Mouse (Mus musculus) retina, postnatal 1 day (tissue): ENCODE results near the gene Lsm2.
"Not testable (repeated sequence)": the region's sequence is repeated elsewhere in the genome, so short reads cannot be mapped to it uniquely, and the experiment has no call there.

Source experiments
- DNase-seq: peaks from one replicate; pipeline ENCODE4 v3.0.0-alpha.2; 2012

Lsm2 gene

DNA sequence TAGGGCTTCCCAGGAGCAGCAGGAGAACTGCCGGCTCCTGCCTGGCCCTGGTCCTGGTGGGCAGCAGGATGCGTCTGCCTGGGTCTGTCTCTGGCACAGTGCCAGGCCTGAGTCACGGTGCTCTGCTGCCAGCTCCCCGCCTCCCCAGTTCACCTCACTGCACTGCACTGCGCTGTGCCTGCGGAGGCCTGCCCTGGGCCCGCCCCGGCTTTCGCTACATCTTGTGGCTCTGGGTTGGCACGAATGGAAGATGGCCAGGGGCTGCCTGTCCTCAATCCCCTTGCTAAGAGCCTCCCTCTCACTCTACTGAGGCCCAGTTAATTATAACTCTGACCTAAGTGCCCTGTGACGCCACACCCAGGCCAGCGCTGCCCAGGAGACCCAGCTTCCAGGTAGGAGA lies 34.7 kb downstream of the Lsm2 start, which contains the start of gene Vwa7:
TSS of gene Vwa7 (plus strand) at position 204 of the 400 bp plus-strand sequence.
- peak; percentile 70 for DNase-seq

DNA sequence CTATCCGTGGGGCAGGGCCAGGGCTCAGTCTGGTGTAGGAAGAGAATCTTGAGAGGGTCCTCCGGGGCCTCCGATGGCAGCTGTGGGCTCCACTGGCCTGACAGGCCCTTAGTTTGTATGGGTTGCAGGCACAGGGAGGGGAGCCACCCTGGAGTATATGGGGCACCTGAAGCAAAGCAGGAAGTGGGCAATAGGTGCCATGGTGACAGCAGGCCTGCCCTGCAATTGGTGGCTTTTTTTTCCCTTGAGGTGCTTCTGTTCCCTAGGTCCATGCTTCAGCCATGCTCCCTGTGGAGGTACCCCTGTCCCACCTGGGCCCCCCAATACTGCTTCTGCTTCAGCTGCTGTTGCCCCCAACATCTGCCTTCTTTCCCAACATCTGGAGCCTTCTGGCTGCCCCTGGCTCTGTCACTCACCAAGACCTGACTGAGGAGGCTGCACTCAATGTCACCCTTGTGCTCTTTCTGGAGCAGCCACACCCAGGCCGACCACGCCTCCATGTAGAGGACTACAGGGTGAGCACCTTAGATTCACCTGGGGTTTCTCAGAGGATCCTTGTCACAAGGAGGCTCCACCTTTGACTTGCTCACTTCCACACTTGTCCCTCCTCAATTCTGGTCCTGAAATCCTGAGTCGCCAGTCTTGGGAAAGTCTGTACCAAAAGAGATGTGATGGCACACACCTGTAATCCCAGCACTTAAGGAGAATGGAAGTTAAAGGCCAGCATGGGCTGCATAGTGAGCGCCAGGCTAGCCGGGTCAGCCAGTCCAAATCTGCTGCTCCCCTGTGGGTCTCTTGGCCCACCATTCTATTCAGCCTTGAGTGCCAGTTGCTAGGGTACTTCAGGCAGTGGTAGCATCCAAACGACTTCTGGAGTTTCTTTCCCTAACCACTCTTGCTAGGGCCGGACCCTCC lies 35.4 kb downstream of the Lsm2 start:
- DNase-seq, result no peak

DNA sequence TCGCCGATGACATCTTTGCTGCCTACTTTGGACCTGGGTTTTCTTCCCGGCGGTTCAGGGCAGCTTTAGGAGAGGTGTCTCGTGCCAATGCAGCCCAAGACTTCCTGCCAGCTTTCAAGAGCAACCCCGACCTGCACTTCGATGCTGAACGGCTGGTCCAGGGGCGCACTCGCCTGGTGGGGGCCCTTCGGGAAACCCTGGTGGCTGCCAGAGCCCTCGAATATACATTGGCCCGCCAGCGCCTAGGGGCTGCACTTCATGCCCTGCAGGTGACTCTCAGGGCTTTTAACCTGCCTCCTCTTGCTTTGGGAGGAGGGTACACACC lies 36.0 kb downstream of the Lsm2 start:
- no peak for DNase-seq

DNA sequence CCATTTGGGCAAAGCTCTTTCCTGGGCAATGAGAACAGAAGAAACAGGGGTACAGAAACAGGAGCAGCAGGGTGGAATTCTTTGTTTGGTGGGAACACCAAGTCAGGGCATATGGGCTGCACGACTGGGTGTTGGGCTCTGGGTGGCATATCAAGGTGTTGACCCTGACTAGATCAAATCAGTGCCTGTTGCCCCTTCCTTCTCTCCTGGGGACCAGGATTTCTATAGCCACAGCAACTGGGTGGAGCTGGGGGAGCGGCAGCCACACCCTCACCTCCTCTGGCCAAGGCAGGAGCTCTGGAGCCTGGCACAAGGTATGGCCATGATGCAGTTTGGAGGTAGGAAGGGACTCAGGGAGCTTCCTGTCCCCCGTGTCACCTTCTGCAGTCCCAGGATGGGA lies 36.5 kb downstream of the Lsm2 start:
- DNase-seq, result no peak

DNA sequence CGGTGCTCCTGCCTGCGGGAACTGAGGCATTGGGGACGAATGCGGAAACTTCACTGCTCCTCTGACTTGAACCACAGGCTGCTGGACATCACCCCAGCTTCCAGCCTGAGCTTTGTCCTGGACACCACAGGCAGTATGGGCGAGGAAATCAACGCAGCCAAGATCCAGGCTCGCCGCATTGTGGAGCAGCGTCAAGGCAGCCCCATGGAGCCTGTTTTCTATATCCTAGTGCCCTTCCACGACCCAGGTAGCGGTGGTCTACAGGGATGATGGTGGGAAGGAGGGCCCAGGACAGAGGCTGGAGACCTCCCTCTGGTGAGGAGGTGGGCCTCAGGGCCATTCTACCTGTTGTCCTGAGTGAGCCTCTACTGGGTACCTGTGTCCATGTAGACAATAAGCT lies 38.2 kb downstream of the Lsm2 start:
- DNase-seq, result no peak

DNA sequence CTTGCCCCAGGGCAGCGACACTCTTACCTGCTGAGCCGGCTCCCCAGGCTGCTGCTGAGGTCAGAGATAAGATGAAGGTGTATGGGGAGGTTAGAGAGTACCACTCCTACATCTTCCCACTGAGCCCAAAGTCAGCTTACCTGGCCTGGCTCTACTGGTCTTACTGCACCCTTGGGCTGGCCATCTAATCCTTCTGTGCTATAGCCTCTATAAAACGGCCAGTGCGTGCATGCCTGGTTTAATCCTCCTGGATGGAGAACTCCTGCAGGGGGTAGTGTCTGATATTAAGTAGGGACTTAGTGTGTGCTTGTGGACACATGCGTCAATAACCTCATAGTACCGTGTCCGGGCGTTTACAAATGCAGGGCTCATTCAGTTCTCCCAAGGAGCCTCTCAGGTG lies 38.9 kb downstream of the Lsm2 start:
- no peak for DNase-seq

DNA sequence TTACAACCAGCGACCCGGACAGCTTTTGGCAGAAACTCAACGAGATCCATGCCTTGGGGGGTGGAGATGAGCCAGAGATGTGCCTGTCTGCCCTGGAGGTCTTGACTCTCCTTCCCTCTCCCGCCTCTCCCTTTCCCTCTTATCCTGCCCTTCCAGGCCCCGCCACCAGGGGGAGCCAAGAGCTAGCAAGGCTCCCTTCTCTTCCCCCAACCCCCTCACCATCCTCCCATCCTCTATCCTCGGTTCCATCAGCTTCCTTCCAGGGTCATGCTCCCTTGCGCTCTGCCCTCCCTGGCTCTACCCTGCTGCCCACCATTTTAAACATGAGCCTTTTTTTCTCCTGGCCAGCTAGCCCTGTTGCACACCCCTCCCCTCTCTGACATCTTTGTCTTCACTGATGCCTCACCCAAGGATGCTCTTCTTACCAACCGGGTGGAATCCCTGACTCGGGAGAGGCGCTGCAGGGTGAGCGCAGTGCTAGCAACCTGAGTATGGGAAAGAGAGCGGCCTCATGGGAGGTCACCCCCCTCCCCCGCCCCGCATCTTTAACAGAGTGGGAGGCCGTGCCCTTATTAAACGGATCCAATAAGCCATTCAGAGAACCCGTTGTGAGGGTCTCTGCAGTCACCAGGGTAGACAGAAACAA lies 39.6 kb downstream of the Lsm2 start:
- peak; percentile 94 for DNase-seq

DNA sequence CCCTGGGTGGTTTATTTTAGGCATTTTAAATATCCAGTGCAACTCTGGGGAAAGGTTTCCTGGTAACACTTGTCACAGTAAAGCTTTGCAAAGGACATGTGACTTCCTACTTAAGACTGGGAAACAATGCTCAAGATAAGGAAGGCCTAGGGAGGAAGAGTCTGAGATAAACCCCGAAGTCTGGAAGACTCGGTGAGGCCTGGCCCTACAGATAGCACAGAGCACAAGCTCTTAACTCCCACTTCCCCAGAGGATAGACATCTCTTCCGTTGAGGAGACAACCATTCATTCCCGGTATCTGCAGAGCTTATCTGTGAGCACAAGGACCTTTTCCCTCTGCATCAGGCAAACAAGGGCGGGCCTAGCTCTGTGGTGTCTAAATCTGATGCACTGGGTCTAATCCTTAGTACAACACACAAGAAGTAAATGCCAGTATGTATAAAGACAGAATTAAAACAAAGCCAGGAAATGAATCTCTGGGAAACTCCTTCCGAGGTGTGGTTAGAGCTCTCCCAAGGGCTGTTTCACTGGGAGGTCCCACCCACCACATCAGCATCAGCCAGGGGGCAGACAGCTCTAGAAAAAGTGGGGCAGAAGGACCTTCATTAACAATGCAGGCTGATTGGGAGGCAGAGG lies 40.3 kb downstream of the Lsm2 start:
- no peak for DNase-seq

DNA sequence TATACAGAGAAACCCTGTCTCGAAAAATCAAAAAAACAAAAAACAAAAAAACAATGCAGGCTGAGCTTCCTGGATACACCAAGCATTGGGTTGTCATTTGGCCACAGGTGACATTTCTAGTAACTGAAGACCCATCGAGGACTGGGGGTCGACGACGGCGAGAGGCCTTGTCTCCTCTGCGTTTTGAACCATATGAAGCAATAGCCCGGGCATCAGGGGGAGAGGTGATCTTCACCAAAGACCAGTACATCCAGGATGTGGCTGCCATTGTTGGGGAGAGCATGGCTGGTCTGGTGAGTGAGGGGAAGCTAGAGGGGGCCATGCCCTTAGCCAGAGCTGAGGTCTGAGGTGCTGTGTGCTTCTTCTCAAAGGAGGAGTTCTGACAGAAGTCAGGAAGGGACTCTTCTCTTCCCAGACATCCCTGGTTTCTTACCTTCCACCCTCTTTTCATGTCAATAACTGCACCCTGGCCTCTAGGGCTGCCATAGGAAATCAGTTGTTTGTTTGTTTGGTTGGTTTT lies 40.9 kb downstream of the Lsm2 start:
- no peak for DNase-seq

DNA sequence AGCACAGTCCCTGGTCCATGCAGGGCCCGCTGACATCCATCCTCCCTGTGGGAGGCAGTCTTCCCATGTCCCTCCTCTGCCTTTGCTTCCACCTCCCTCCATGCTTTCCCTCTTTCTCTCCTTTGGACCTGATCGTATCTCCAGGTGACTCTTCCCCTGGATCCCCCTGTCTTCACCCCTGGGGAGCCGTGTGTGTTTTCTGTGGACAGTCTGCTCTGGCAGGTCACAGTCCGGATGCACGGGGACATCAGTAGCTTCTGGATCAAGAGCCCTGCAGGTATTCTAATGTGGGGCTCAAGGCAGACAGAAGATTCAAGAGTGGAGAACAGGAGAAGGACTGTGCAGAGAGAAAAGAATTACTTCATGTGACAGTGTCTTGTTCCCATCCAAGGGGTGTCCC lies 41.6 kb downstream of the Lsm2 start:
- no peak for DNase-seq

DNA sequence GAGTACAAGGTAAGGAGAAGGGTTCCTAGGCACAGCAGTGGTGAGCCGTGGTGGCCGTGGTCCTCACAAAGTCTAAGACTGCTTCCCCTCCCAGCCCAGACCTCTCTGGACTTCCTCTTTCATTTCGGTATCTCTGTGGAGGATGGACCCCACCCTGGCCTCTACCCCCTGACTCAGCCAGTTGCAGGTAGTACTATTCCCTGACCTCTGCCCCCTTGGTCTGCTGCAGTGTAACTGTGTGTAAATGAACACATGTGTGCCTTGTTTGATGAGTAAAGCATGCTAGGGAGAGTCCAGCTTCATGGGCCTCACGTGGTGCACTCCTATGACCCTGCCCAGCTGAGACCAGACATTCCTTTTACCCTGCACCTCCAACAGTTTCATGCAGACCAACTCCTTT lies 42.1 kb downstream of the Lsm2 start:
- no peak for DNase-seq

DNA sequence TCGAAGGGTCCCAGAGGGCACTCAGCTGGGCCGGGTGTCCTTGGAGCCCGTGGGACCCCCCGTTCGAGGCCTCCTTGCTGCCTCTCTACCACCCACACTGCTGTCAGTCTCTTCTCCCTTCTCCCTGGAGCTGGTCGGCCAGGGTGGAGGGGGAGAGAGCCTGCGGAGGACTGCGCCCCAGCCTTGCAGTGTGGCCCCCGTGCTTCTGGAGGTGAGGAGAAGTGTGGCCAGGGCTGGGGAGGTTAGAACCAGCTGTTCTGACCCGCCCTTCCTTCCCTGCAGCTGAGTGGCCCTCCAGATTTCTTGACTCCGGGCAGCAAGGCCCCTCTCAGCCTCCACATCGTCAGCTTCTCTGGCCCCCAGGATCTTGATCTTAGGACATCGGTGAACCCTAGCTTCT lies 42.6 kb downstream of the Lsm2 start:
- no peak for DNase-seq

DNA sequence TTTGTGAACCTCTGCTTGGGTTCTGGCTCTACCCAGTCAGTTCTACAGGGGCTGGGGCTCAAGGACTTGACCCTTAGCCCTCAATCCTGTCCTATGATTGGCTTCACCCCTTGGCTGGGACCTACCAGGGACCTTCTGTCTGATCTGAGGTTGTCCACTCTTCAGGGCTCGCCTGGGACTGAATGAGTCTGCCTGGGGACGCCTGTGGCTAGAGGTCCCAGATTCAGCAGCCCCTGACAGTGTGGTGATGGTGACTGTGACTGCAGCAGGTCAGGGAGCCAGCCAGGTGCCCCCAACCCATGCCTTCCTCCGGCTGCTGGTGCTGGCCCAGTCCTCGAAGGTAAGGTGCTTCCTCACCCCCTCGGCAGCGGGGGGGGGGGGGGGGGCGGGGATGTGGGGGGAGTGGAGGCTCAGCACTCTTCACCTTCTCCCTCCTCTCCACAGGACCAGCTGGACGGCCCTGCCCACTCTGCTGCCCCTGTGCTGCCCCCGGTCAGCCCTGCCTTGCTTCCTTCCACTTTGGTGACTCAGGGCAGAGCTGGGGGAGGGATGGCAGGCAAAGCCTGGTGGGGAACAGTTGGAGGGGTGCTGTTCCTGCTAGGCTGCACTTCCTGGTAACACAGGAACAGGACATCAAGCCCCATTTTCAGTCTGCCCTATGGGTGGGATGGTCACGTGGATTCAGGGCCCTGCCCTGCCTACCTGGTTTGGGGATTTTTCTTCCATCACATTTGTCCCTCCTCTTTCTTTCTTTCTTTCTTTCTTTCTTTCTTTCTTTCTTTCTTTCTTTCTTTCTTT lies 43.2 kb downstream of the Lsm2 start:
- DNase-seq, result no peak

DNA sequence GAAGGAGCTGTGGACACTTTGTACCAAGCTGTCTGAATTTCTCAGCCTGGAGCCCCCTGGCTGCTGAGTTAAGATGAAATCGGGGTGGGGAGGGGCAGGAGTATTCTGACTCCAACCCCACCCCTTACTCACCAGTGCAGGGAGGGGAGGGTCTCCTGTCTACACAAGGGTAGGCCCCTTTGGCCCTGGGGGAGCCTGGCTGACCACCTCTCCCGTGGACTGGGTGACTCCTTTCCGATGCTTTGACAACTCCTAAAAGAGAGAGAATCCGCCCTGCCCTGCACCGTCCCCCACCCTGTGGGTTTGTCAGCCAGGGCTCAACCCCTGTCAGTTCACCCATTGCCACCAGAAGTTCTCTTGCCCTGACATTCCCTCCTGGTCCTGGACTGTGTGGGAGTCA lies 44.5 kb downstream of the Lsm2 start:
- no peak for DNase-seq

DNA sequence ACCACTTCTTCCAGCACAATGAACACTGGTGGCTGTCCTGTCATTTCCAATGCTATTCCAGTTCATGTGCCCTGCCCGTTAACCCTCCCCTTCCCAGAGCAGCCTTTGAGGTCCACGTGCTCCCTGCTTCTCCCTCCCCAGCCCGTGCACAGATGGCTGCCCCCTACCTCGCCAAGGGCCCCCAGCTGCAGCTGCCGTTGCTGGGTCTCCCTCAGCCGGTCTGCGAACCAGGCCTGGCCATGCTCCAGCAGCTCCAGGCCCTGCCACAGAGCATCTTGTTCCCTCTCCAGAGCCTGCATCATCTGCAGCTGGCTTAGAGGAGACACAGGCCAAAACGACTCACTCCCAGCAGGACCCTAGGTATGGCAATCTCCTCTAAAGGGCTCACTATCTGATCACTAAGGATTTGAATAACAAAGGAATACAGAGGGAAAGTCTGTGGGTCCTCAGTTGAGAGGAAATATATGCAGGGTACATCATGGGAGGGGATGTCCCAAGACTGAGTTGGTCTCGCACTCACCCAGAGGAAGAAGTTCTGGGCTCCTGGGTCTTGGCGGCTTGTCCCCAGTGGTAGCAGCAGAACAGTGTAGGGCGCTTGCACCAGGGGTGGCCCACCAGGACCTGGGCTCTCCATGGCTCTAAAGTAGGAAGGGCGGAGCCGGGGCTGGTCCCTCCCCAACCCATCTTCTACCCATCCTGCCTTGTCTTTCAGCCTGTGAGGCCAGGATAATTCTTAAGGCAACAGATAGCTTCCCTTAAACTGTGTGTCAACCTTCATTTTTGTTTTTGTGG lies 45.8 kb downstream of the Lsm2 start, which contains the start of gene Sapcd1:
TSS of gene Sapcd1 (minus strand) at position 740 of the 792 bp plus-strand sequence.
- peak; percentile 97 for DNase-seq

DNA sequence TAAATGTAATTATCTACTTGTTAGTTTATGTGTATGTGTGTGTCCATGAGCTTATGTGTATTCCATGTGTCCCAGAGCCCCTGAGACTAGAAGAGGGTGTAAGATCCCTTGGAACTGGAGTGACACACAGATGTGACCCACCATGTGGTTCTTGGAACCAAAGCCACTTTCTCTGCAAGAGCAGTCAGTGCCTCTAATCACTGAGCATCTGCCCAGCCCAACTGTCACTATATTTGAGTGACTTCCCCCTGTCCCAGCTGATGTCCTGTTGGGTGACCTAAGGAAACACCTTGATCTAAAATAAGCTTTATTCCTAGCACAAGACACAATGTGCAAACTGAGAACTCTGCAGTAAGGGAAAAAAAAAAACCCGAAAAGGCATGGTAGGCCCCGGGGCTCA lies 46.7 kb downstream of the Lsm2 start:
- DNase-seq, result no peak

DNA sequence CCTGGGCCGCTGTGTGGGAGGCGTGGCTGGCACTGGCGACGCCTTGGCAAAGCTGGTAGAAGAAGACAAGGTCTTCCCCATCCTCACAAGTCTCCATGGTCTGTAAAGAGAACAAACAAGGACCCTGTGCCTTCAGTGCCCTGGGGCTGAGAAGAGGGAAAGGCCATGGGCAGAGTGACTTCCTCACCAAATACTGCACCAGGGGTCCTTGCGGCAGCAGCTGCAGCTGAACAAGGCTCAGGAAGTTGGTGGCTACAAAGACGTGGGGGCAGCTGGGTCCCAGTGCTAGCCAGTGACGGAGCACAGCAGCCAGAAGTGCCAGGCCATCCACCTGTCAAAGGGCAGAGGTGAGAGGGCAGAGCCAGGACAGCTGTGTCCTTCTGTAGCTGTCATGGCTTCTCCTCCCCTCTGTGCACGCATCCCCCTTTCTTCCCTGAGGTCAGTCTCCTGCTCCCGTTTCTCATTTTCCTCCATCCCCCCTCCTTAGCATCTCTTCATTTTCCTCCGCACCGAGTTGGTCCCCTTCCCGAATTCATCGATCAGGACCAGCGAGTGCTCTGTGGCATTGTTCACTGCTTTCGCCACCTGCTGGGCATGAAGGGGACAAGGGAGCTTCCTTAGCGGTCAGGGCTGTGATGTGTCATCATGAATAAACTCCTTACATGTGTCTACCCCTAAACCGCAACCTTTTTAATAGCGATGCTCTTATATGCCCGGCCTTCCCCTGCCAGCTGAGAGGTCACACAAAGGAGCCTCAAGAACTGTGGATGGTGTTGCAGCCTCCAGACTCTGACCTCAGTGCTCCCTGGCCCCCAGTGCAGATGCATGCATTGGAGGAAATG lies 48.2 kb downstream of the Lsm2 start:
- peak; percentile 75 for DNase-seq

DNA sequence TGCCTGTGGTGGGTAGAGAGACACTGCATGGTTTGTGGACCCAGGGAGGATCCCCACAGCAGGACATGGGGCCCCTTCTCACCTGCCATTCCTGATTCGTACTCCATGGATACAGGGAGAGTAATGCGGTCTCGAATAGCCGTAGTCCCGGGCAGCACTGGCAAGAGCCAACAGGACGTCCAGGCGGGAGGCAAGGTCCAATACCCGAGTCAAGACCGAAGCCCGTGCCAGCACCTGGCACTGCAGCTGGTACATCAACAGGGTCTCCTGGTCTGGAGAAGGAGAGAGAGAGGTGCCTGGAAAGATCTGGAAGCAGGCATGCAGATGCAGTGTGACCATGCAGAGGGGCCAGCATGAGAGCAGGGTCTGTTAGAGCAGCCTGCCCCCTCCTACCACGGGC lies 49.6 kb downstream of the Lsm2 start:
- no peak for DNase-seq

DNA sequence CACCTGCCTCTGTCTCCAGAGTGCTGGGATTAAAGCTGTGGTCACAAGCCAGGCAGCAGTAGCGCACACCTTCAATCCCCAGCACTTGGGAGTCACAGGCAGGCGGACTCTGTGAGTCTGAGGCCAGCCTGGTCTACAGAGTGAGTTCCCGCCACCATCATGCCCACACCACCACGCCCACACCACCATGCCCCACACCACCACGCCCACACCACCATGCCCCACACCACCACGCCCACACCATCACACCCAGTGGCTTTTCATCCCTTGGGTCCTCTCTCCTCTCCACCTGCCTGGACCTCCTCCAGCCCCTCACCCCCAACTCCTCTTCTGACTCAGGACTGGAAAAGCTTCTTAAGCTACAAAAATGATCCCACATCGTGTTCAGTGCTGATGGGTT lies 50.2 kb downstream of the Lsm2 start:
- no peak for DNase-seq

DNA sequence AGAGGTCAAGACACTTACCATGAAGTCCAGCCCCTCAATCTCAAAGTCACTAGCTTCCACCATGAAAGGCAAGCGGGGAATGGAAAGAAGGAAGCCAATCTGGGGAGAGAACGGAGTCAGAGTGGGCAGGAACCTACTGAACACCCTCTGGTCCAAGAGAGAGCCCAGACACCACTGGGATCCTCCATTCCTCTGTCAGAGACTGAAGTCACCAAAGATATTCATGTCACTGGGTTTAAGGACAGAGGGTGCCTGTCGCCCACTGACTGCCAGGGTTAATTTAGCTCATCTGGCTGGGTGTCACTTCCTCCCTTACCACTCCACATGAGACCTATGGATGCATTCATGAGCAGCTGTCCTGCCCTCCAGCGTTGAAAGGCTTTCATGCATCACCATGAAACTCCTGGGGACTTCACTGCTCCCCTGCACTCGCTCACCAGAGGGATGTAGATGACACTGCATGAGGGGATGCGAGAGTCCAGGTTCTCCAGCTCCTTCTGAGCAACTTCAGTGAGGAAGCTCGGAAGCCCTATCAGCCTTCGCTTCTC lies 50.7 kb downstream of the Lsm2 start:
- peak; percentile 52 for DNase-seq

DNA sequence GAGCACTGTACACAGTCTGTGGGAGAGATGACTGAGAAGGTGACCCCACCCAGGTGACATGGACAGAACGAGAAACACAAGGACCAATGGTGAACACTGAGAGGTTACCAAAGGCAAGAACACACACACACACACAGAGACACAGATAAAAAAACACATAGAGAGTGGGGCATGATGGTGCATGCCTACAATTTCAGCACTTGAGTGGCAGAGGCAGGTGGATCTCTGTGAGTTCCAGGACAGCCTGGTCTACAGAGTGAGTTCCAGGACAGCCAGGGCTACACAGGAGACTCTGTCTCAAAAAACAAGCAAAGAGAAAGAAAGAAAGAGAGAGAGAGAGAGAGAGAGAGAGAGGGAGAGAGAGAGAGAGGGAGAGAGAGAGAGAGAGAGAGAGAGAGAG lies 52.0 kb downstream of the Lsm2 start:
- not testable (repeated sequence) for DNase-seq
